Mouse (Mus musculus): ENCODE results near the gene Prss21. TPM values are rescaled to one million over a fixed set of nuclear protein-coding genes. Genes with fewer than 3 reads are reported as not detected.
"Not testable (repeated sequence)": the region's sequence is repeated elsewhere in the genome, so short reads cannot be mapped to it uniquely, and the experiment has no call there.

Prss21 gene
- polyA plus RNA-seq, 1 experiment from 2014 or later, result not detected

GRCm38 (mm10) chr17:23880576-23880975 is 12.7 kb downstream of the Prss21 start, which contains the start of the genes Dcpp1 and Dcpp2:
Gene Dcpp1, plus strand, starts transcription at chr17:23880876.
Gene Dcpp2, plus strand, starts transcription at chr17:23880880.
- H3K27me3 ChIP-seq (ENCODE audit: control insufficient read depth, insufficient read depth, low read length); H3K4me2 ChIP-seq (ENCODE audit: low read length); H3K4me1 ChIP-seq (ENCODE audit: control insufficient read depth, insufficient read depth, low read length); ATAC-seq (ENCODE audit: low FRiP score, low TSS enrichment); H3K4me3 ChIP-seq (replicated peaks; ENCODE audit: low read depth, low read length); H3K9ac ChIP-seq (replicated peaks; ENCODE audit: low read length); DNase-seq; H3K36me3 ChIP-seq (ENCODE audit: control insufficient read depth, insufficient read depth, low read length); H3K27ac ChIP-seq (replicated peaks; ENCODE audit: low read depth, low read length); H3K9me3 ChIP-seq (ENCODE audit: control insufficient read depth, low read length): not testable (repeated sequence)
- WGBS, result 73% methylated on average over 4 of the region's 4 CpGs

- WGBS, result 82% methylated on average over 4 of the region's 4 CpGs
- H3K27me3 ChIP-seq (ENCODE audit: control insufficient read depth, insufficient read depth, low read length); H3K4me3 ChIP-seq (replicated peaks; ENCODE audit: low read depth, low read length); H3K9ac ChIP-seq (replicated peaks; ENCODE audit: low read length); H3K4me2 ChIP-seq (ENCODE audit: low read length); H3K4me1 ChIP-seq (ENCODE audit: control insufficient read depth, insufficient read depth, low read length); DNase-seq; H3K27ac ChIP-seq (replicated peaks; ENCODE audit: low read depth, low read length); H3K9me3 ChIP-seq (ENCODE audit: control insufficient read depth, low read length); H3K36me3 ChIP-seq (ENCODE audit: control insufficient read depth, insufficient read depth, low read length); ATAC-seq (ENCODE audit: low FRiP score, low TSS enrichment): not testable (repeated sequence)
These were observed 49.3 kb downstream of the Prss21 start, which contains the start of gene Dcpp3 for GRCm38 (mm10) chr17:23917158-23917557. Gene Dcpp3, plus strand, starts transcription at chr17:23917458.

Small RNAs within 50 kb of the gene (microRNA-seq; reads per million reads assigned to microRNA genes)
- 1.0 reads per million for gene Mir5125

Other genes with a start within 250 kb of the Prss21 start
- 0.38 and 1.1 TPM in 2 replicates for gene Mmp25, start 222.8 kb upstream of the Prss21 start, polyA plus RNA-seq (2014; fragmentation: Nextera tagmentation; extraction: Ambion mirVana)
- 0.26 TPM in 1 of 2 replicates, not detected in the other for gene Bicdl2, start 207.6 kb upstream of the Prss21 start, polyA plus RNA-seq (2014; fragmentation: Nextera tagmentation; extraction: Ambion mirVana)
- 110 and 150 TPM in 2 replicates for gene Hcfc1r1, start 194.5 kb upstream of the Prss21 start, polyA plus RNA-seq (2014; fragmentation: Nextera tagmentation; extraction: Ambion mirVana)
- gene Thoc6, start 194.2 kb upstream of the Prss21 start, polyA plus RNA-seq (2014; fragmentation: Nextera tagmentation; extraction: Ambion mirVana), result 43.9 and 44.9 TPM in 2 replicates
- gene Tnfrsf12a, start 190.6 kb upstream of the Prss21 start, polyA plus RNA-seq (2014; fragmentation: Nextera tagmentation; extraction: Ambion mirVana), result 1.2 and 1.9 TPM in 2 replicates
- not detected in 2 replicates for gene Cldn6, start 188.8 kb upstream of the Prss21 start, polyA plus RNA-seq (2014; fragmentation: Nextera tagmentation; extraction: Ambion mirVana)
- gene Cldn9, start 184.0 kb upstream of the Prss21 start, polyA plus RNA-seq (2014; fragmentation: Nextera tagmentation; extraction: Ambion mirVana), result 0.50 and 0.92 TPM in 2 replicates
- gene 1520401A03Rik, start 145.3 kb upstream of the Prss21 start, polyA plus RNA-seq (2014; fragmentation: Nextera tagmentation; extraction: Ambion mirVana), result not detected in 2 replicates
- 16.2 and 18.2 TPM in 2 replicates for gene Pkmyt1, start 141.7 kb upstream of the Prss21 start, polyA plus RNA-seq (2014; fragmentation: Nextera tagmentation; extraction: Ambion mirVana)
- gene Paqr4, start 127.2 kb upstream of the Prss21 start, polyA plus RNA-seq (2014; fragmentation: Nextera tagmentation; extraction: Ambion mirVana), result 56.6 and 69.2 TPM in 2 replicates
- gene Kremen2, start 122.2 kb upstream of the Prss21 start, polyA plus RNA-seq (2014; fragmentation: Nextera tagmentation; extraction: Ambion mirVana), result 0.71 and 0.80 TPM in 2 replicates
- gene Flywch1, start 96.5 kb upstream of the Prss21 start, polyA plus RNA-seq (2014; fragmentation: Nextera tagmentation; extraction: Ambion mirVana), result 210 and 220 TPM in 2 replicates
- gene Flywch2, start 82.0 kb upstream of the Prss21 start, polyA plus RNA-seq (2014; fragmentation: Nextera tagmentation; extraction: Ambion mirVana), result 70.7 and 95.4 TPM in 2 replicates
- gene Srrm2, start 77.5 kb upstream of the Prss21 start, polyA plus RNA-seq (2014; fragmentation: Nextera tagmentation; extraction: Ambion mirVana), result 498 and 502 TPM in 2 replicates
- gene Elob, start 38.9 kb upstream of the Prss21 start, polyA plus RNA-seq (2014; fragmentation: Nextera tagmentation; extraction: Ambion mirVana), result 1,255 and 1,621 TPM in 2 replicates
- gene Prss33, start 32.0 kb upstream of the Prss21 start, polyA plus RNA-seq (2014; fragmentation: Nextera tagmentation; extraction: Ambion mirVana), result 0.41 TPM in 1 of 2 replicates, not detected in the other
- gene Prss32, start 24.2 kb upstream of the Prss21 start, polyA plus RNA-seq (2014; fragmentation: Nextera tagmentation; extraction: Ambion mirVana), result not detected in 2 replicates
- gene Prss41, start 23.9 kb upstream of the Prss21 start, polyA plus RNA-seq (2014; fragmentation: Nextera tagmentation; extraction: Ambion mirVana), result 1.00 and 2.2 TPM in 2 replicates
- gene Dcpp1, start 12.8 kb downstream of the Prss21 start, polyA plus RNA-seq (2014; fragmentation: Nextera tagmentation; extraction: Ambion mirVana), result not detected in 2 replicates
- gene Dcpp2, start 12.8 kb downstream of the Prss21 start, polyA plus RNA-seq (2014; fragmentation: Nextera tagmentation; extraction: Ambion mirVana), result not detected in 2 replicates
- gene Dcpp3, start 49.4 kb downstream of the Prss21 start, polyA plus RNA-seq (2014; fragmentation: Nextera tagmentation; extraction: Ambion mirVana), result not detected in 2 replicates
- gene Sbp, start 73.6 kb downstream of the Prss21 start, polyA plus RNA-seq (2014; fragmentation: Nextera tagmentation; extraction: Ambion mirVana), result not detected in 2 replicates
- not detected in 2 replicates for gene Sbpl, start 87.2 kb downstream of the Prss21 start, polyA plus RNA-seq (2014; fragmentation: Nextera tagmentation; extraction: Ambion mirVana)
- not detected in 2 replicates for gene Prss30, start 112.5 kb downstream of the Prss21 start, polyA plus RNA-seq (2014; fragmentation: Nextera tagmentation; extraction: Ambion mirVana)
- gene Prss22, start 130.0 kb downstream of the Prss21 start, polyA plus RNA-seq (2014; fragmentation: Nextera tagmentation; extraction: Ambion mirVana), result not detected in 2 replicates
- gene Prss27, start 170.1 kb downstream of the Prss21 start, polyA plus RNA-seq (2014; fragmentation: Nextera tagmentation; extraction: Ambion mirVana), result 0.17 TPM in 1 of 2 replicates, not detected in the other
- gene Kctd5, start 205.4 kb downstream of the Prss21 start, polyA plus RNA-seq (2014; fragmentation: Nextera tagmentation; extraction: Ambion mirVana), result 73.1 and 75.9 TPM in 2 replicates